Mouse (Mus musculus): ENCODE measurements around the gene Trpc4ap.
"Not testable (repeated sequence)": the region's sequence is repeated elsewhere in the genome, so short reads cannot be mapped to it uniquely, and the experiment has no call there.

The Trpc4ap gene

DNA sequence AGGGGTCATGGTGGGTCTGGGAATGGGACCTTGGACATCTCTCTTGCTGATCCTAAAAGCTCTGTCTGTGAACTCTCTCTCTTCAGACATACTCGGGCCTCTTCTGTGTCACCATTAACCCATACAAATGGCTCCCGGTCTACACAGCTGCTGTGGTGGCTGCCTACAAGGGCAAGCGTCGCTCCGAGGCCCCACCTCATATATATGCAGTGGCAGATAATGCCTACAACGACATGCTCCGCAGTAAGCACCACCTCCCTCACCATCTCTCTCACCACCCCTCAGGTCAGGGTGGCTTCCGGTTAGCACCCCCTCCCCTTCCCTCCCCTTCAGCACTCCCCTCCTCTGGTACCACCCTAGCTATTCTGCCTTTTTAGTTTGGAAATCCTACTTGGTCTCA, 78.2 kb downstream of the Trpc4ap start:
- DNase-seq (ENCODE audit: low spot score in 2 of 2), result no peak

DNA sequence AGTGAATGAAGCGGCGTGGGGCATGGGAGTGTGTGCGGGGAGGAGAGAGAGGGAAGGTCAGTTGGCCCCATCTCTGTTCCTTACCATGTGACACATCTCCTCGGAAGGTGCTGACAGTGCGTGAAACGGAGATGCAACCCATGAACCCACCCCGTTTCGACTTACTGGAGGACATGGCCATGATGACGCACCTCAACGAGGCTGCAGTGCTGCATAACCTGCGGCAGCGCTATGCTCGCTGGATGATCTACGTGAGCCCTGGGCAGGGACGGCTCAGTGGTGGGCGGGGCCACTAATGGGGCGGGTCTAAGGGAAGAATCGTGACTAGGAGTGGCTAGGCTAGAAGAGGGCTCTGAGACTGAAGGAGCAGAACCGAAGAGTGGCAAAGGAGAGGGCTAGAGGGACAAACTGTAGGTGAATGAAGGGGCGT, 78.8 kb downstream of the Trpc4ap start:
- peak; percentile 57 to 72 for DNase-seq (ENCODE audit: low spot score in 2 of 2)

DNA sequence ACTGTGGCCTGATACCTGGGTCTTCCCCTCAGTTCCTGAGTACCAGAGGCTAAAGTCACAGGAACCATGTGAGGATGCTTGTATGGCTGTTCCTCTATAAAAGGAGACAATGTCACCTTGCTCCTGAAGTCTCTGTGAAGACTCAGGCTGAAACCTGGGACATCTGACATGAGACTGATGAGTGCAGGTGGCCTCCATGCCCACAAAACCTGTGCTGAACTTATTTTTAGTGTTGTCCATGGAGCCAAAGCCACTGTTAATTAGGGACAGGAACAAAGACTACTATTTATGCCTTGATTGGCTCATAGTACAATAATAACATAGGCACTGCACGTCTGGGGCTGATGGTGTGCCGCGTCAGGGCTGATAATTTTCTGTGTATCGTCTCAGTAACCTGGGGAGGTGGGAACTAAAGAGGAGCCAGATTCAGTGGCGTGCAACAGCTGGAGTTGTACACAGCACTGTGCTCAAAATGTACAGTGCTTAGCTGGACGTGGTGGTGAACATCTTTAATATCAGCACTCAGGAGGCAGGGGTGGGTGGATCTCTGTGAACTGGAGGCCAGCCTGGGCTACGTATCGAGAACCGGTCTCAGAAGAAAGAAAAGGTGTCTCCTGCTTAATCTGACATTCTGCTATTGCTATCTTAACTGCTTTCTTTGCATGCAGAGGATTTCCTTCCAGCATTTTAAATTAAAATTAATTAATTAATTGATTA, 80.2 kb downstream of the Trpc4ap start:
- no peak for DNase-seq (ENCODE audit: low spot score in 2 of 2)

DNA sequence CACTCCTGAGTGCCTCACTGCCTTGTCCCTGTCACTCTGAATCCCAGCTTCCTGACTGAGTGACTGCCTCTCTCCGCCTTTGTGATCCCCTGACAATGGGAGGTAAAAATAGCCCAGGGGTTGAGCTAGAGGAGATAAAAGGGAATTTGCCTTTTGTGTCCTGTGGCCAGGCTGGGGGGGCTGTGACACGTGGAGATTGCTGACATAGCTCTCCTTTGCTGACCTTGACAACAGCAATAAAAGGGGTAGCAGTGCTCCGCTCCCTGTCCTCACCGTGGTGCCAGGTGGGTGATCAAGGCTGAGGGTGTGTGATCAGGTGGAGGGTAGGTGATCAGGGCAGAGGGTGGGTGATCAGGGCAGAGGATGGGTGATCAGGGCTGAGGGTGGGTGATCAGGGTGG, 81.2 kb downstream of the Trpc4ap start, which contains the start of gene Myh7b:
TSS of gene Myh7b (plus strand) at position 235 of the 400 bp plus-strand sequence.
- no peak for DNase-seq (ENCODE audit: low spot score in 2 of 2)

DNA sequence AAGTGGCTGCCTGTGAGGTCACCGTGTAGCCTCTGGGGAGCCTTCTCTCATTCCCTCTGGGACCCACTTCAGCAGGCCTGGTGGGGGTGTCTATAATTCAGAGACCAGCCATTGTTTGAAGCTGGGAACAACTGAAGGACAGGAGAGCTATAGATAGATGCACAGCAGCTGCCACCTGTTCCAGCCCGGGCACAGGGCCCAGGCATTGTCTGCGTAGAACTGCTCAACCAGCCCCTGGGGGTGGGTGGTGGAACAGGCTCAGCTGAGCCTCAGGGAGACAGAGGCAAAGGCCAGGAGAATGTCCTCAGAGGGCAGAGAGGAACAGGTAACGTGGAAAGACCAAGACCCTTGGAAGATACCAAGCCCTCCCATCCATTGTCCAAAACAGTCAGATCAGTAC, 85.8 kb downstream of the Trpc4ap start:
- DNase-seq (ENCODE audit: low spot score in 2 of 2), result no peak

DNA sequence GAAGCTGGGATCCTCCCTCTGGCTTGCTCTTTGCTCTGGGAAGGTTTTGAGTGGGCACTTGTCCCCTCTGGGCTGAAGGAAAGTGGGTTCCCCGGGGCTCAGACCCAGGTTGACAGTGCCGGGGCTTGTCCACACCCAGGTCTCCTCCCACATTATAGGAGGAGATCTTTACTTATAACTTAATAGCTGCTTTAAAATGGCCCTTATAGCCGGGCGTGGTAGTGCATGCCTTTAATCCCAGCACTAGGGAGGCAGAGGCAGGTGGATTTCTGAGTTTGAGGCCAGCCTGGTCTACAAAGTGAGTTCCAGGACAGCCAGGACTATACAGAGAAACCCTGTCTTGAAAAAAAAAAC, 87.0 kb downstream of the Trpc4ap start:
- DNase-seq (ENCODE audit: low spot score in 2 of 2), result not testable (repeated sequence)

DNA sequence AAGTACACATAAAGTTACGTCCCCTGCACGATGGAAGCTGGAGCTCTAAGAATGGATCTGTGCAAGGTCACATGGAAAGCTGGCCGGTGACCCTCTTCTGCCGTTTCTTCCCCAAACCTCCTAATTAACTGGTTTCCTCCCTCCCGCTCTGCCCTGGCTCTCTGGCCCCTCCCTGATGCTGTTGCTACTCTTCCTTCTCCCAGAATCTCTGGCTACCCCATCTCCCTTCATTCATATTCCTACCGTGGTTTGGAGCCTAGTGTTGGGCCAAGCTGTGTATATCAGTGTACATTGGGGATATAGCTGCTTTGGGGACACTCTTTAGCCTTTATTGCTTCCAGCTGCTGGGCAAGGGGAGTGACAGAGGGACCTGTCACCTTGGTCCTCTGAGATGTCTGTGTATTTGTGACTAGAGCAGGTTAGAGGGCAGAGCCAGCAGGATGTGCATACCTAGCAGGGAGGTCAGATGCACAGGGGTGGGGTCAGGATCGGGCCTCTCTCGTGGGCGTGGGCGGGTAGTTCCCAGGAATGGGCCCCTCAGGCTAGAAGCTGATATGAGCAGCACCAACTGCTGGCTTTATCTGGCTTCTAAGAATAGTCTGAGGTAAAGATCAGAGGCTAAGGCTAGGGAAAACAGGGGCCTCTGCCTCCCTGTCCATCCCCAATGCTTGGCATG, 87.5 kb downstream of the Trpc4ap start:
- no peak for DNase-seq (ENCODE audit: low spot score in 2 of 2)

DNA sequence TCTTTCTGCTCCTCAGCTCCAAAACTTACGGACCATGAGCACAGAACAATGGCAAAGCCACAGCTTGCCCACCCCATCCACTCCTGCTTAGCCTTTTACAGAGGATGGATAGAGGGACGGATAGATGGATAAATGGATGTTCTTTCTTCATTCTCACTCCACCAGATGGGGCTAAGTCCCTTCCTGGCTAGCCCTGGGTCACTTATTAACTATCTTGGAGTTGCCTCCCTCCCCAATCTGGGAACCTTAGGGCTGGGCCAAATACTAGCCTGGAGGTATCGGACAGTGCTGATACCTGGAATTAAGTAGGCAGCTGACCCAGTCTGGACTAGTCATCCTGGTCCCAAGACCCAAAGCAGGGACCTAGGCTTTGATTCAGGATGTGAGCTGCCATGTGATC, 88.5 kb downstream of the Trpc4ap start:
- no peak for DNase-seq (ENCODE audit: low spot score in 2 of 2)

DNA sequence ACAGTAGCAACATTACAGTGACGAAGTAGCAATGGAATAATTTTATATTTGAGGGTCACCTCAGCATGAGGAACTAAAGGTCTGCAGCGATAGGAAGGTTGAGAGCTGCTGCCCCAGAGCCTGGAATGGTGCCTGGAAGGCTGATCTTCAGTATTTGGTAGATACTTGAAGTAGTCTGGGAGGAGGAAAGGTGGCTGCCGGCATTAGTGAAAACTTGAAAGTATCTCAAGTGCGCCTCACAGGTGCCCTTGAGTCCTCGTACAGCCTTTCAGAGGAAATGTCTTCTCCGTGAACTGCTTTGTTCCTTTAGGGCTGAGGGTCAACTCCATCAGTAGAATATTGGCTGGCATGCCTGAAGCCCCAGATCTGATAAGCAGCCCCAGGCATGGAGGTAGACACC, 96.7 kb downstream of the Trpc4ap start:
- no peak for DNase-seq (ENCODE audit: low spot score in 2 of 2)

DNA sequence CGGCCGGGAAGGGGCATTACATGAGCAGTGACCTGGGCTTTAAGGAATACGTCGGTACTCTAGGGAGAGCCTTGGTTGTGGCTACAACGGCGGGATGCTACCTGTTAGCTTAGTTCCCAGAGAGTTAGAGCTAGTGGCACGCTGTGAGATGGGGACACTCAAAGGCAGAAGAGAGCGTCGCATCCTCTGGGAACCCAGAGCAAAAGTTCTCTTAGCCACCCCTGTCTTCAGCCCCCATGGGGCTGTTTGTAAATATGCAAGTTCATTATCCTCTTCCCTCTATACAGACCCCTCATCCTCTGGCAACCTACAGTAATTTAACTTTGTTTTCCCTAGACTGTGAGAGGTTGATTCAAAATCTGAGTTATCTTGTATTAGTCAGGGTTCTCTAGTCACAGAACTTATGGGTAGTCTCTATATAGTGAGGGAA, 99.3 kb downstream of the Trpc4ap start:
- no peak for DNase-seq (ENCODE audit: low spot score in 2 of 2)

DNA sequence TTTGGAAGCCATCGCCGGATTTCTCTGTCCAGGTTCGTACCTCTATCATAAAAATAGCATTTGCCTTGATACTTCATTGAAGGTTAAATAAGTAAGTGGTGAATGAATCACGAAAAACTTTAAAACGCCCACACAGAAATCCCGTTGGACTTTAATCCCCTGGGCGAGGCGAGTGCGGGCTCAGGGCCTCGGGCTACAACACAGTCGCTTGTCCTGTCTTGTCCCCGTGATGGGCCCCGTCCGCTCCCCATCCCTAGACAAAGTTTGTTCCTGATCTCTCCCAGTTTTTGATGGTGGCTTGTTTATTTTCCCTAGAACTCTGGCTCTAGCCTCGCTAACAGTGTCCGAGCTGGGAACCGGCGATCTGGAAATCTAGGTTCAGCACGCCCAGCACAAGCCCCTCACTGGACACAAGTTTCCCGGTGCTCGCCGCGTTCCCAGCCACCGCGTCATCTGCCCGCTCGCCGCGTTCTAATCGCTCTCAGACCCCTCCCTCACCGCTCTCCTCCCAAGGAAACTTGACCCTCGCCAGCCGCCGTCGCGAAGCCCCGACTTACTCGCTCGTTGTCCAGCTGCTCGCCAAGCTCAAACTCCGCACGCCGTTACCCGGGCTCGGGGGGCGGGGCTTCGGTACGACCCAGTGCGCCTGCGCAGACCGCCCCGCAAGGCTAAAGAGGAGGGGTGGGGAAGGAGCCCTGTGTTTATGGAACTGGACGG, 99.9 kb downstream of the Trpc4ap start, which contains the start of gene Gss:
TSS of gene Gss (minus strand) at position 674 of the 717 bp plus-strand sequence.
- peak; percentile 99 for DNase-seq (ENCODE audit: low spot score in 2 of 2)

DNA sequence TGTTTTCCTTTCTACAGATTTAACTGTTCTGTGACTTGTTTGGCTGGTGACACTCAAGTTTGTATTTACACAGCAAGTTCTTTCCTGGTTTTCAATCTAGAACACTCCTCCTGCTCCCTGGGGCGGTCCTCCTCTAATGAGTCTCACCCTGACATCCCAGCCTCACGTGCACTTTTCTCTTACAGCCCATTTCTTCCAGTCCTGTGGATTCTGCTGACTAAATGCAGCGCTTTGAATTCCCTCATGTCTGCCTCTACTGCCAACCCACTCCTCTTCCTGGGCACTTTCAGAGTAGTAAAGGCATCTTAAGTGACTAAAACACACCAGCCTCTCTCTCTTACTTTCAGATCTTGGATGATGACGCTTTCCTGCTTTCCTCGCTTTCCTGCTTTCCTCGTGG, 100.5 kb downstream of the Trpc4ap start:
- peak in 1 of 2 experiments; percentile 16 for DNase-seq (ENCODE audit: low spot score in 2 of 2)

DNA sequence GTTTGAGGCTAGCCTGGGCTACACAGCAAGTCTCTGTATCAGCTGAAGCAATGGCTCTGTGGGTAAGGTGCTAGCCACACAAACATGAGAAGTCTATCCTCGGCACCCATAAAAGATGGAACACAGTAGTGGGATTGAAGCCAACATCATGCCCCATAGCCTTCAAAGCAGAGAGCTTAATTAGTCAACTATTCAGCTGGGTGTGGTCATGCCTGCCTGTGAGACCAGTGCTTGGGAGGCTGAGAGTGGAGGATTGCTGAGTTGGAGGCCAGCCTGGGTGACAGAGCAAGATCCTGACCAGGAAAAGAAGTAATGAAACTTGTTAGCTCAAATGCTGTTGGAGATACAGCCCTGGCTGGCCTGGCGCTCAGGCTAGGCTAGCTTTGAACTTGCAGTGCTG, 101.3 kb downstream of the Trpc4ap start:
- no peak for DNase-seq (ENCODE audit: low spot score in 2 of 2)

DNA sequence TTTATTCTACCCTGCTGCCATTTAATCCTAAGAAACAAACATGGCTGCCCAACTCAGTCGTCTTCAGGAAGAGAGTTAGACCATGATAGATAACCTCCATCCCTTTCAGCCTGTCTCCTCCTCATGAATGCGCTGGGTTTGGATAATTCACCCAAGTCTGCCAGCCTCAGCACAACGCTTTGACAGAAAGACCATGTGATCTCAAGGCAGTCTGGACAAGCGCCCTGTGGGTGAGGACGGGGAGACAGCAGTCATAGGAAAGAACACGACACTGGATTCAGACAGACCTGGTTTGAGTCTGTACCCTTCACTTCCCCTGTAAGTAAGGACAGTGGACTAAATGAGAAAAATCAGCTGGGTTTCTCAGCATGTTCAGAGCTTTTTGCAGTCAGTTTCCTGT, 102.7 kb downstream of the Trpc4ap start:
- no peak for DNase-seq (ENCODE audit: low spot score in 2 of 2)

DNA sequence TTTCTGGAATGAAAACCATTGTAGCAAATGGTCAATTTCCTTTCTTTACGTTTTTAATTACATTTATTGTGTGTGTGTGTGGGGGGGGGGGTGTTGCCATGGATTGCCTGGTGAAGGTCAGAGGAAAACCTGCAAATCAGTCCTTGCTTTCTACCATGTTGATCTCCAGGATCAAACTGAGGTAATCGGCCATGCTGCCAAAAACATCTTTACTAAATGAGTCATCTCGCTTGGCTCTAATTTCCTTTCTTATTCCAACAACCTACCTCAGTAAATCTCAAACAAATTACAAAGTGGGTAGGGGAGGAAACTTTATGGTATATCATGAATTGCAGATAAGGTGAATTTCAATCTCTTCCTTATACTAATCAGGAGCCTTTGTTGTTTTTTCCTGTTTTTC, 104.0 kb downstream of the Trpc4ap start:
- no peak for DNase-seq (ENCODE audit: low spot score in 2 of 2)

DNA sequence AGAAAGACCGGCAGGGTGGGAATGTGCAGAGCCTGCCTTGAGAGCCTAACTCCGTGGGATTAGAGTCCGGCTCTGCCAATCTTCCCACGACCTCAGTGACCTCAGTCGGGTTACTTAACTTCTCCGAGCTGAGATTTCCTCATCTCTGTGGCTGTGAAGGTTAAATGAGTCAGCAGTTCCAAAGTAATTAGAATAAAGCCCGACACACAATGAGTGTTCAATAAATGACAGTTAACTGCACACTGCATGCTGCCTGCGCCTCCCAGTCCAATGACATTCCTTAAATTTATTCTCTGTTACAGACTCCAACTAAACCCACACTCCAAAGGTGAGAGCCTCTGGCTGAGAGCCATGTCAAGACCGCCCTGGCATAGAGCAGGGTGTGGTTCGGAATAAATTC, 106.7 kb downstream of the Trpc4ap start:
- DNase-seq (ENCODE audit: low spot score in 2 of 2), result no peak

DNA sequence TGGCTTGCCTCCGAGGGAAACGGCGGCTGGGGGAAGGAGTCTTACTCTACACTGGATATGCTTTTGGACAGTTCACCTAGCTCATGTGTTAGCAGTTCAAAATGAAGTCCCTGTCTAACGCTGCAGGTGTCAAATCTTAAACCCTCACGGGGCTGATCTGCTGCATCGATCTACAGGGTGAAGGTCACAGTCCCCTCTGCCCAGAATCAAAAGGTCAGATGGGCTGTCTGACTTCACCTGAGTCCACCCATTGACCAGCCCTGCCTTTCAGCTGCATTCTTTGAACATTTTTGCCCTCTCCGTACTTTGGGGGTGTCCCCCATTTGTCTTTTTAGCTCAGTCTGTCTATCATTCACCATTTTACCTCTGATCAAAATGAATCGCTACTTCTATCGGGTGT, 107.1 kb downstream of the Trpc4ap start:
- DNase-seq (ENCODE audit: low spot score in 2 of 2), result no peak
